8 mouse cellular contexts compared by ENCODE assay signal in genomic region chr17:3082756-3083749, GRCm38 (mm10). TPM values are rescaled to one million over a fixed set of nuclear protein-coding genes. Genes with fewer than 3 reads are reported as not detected.
A peak's percentile ranks its signal among the peaks of the same experiment; 100 is the strongest.
DNase-seq lines count a peak whose midpoint lies in the region; ATAC-seq and TF ChIP-seq lines count a peak whose summit lies in the region.
"Not testable (repeated sequence)": the region's sequence is repeated elsewhere in the genome, so short reads cannot be mapped to it uniquely, and the experiment has no call there.

No protein-coding gene starts in this region.

- H3K27ac ChIP-seq in ES-Bruce4 (ENCODE audit: insufficient read depth, low read length); hindbrain, embryonic 12.5 days; testis, adult 2 months (ENCODE audit: control insufficient read depth, insufficient read depth, low read depth, low read length): not testable (repeated sequence)
- peak overlapping the region; percentile 21; the same call in 1 of the 2 replicates for H3K27ac ChIP-seq in forebrain, postnatal 0 days (ENCODE audit: low read depth, low read length)
- H3K27ac ChIP-seq in neural tube, embryonic 13.5 days (replicated peaks), result peak overlapping the region; percentile 61; the same call in 1 of the 2 replicates

- H3K36me3 ChIP-seq in ES-Bruce4 (ENCODE audit: control insufficient read depth, insufficient read depth, low read length, poor library complexity, severe bottlenecking); forebrain, postnatal 0 days (ENCODE audit: insufficient read depth); hindbrain, embryonic 12.5 days; neural tube, embryonic 13.5 days; testis, adult 2 months (ENCODE audit: control insufficient read depth, insufficient read depth, low read length): not testable (repeated sequence)

- H3K9ac ChIP-seq in ES-Bruce4 (ENCODE audit: low read depth, poor library complexity, severe bottlenecking); hindbrain, embryonic 12.5 days: not testable (repeated sequence)
- H3K9ac ChIP-seq in forebrain, postnatal 0 days, result 0 out of 2 replicates have a peak overlapping the region, but pooled peaks have one; percentile 14
- H3K9ac ChIP-seq in neural tube, embryonic 13.5 days, result peak overlapping the region; percentile 22; the same call in 1 of the 2 replicates

- peak overlapping the region; percentile 53 for H3K4me3 ChIP-seq in ES-Bruce4 (ENCODE audit: low read depth, low read length)
- peak overlapping the region; percentile 47 for H3K4me3 ChIP-seq in forebrain, postnatal 0 days (ENCODE audit: low read depth, low read length)
- H3K4me3 ChIP-seq in hindbrain, embryonic 12.5 days, result peak overlapping the region; percentile 48
- H3K4me3 ChIP-seq in neural tube, embryonic 13.5 days, result peak overlapping the region; percentile 49
- peak overlapping the region; percentile 67 for H3K4me3 ChIP-seq in testis, adult 2 months (ENCODE audit: control insufficient read depth, low read depth, low read length)

- not testable (repeated sequence) for H3K4me1 ChIP-seq in ES-Bruce4 (ENCODE audit: control insufficient read depth, insufficient read depth, low read length); forebrain, postnatal 0 days (ENCODE audit: insufficient read depth); hindbrain, embryonic 12.5 days; neural tube, embryonic 13.5 days (replicated peaks); testis, adult 2 months (ENCODE audit: control insufficient read depth, insufficient read depth, low read length)

- H3K27me3 ChIP-seq in ES-Bruce4 (ENCODE audit: control insufficient read depth, insufficient read depth, low read length, poor library complexity, severe bottlenecking); forebrain, postnatal 0 days (ENCODE audit: insufficient read depth, low read length); hindbrain, embryonic 12.5 days; neural tube, embryonic 13.5 days; testis, adult 2 months (ENCODE audit: control insufficient read depth, insufficient read depth, low read length): not testable (repeated sequence)

- DNase-seq in cerebellum, adult 18-20 months, result peak; percentile 61 to 67
- peak; percentile 77 for DNase-seq in forebrain, postnatal 0 days
- DNase-seq in layer of hippocampus, adult 9-10 months (ENCODE audit: low spot score), result peak; percentile 36
- DNase-seq in lung, adult 18-20 months, result peak; percentile 62 to 63

- ATAC-seq in forebrain, postnatal 0 days, result not testable (repeated sequence)
- ATAC-seq in hindbrain, embryonic 12.5 days (ENCODE audit: low FRiP score), result peak; percentile 3; the same call in 1 of the 2 replicates
- ATAC-seq in neural tube, embryonic 13.5 days (ENCODE audit: low read depth), result 0 out of 2 replicates have a peak, but pooled peaks have one; percentile 1

- not testable (repeated sequence) for H3K9me3 ChIP-seq in ES-Bruce4 (replicated peaks; ENCODE audit: control insufficient read depth, insufficient read depth, low read length, poor library complexity, severe bottlenecking); forebrain, postnatal 0 days (ENCODE audit: low read length); hindbrain, embryonic 12.5 days (replicated peaks); neural tube, embryonic 13.5 days

- TF ChIP-seq EP300 in ES-Bruce4 (IDR thresholded peaks at IDR 0.05; ENCODE audit: insufficient read depth, low read depth, low read length), result not testable (repeated sequence)

- 2% methylated on average over 25 of the region's 25 CpGs for WGBS in forebrain, postnatal 0 days
- 3% methylated on average over 25 of the region's 25 CpGs for WGBS in hindbrain, embryonic 12.5 days
- 4% methylated on average over 25 of the region's 25 CpGs for WGBS in neural tube, embryonic 13.5 days

- peak overlapping the region; percentile 40 for H3K4me2 ChIP-seq in forebrain, postnatal 0 days (ENCODE audit: low read depth)
- H3K4me2 ChIP-seq in hindbrain, embryonic 12.5 days (replicated peaks), result peak overlapping the region; percentile 45
- H3K4me2 ChIP-seq in neural tube, embryonic 13.5 days, result peak overlapping the region; percentile 50

- not testable (repeated sequence) for TF ChIP-seq POLR2A in ES-Bruce4 (IDR thresholded peaks at IDR 0.05; ENCODE audit: insufficient read depth, low read length); testis, adult 2 months (IDR thresholded peaks at IDR 0.05; ENCODE audit: control insufficient read depth, low read depth, low read length)

- TF ChIP-seq CTCF in ES-Bruce4 (IDR thresholded peaks at IDR 0.05; ENCODE audit: low read depth, low read length), result peak; percentile 21
- TF ChIP-seq CTCF in forebrain, postnatal 0 days (IDR thresholded peaks at IDR 0.05; ENCODE audit: low read depth), result peak; percentile 61
- TF ChIP-seq CTCF in testis, adult 2 months (IDR thresholded peaks at IDR 0.05; ENCODE audit: control insufficient read depth, insufficient read depth, insufficient replicate concordance, low read depth, low read length), result peak; percentile 17; the same call in 1 of the 2 replicates

RNA-seq across cellular contexts. Expression of gene Scaf8, which starts 31.7 kb away (rescaled TPM):
- 51.5 and 55.0 TPM in 2 replicates for polyA plus RNA-seq in ES-Bruce4 (2011; ENCODE audit: insufficient read depth, insufficient read length, low read depth, missing spikeins)
- total RNA-seq in forebrain, postnatal 0 days (2014; rRNA removed), result 54.1 and 65.8 TPM in 2 replicates
- polyA plus RNA-seq in forebrain, postnatal 0 days (2015; fragmentation: Nextera tagmentation; extraction: Ambion mirVana), result 12.1 and 15.6 TPM in 2 replicates
- polyA plus RNA-seq in hindbrain, embryonic 12.5 days (2016; fragmentation: Nextera tagmentation; extraction: Ambion mirVana), result 29.6 and 32.1 TPM in 2 replicates
- polyA plus RNA-seq in neural tube, embryonic 13.5 days (2015; fragmentation: Nextera tagmentation; extraction: Ambion mirVana), result 17.2 and 20.0 TPM in 2 replicates
- 12.9 and 15.6 TPM in 2 replicates for polyA plus RNA-seq in testis, adult 2 months (2012; rRNA removed)
